In genomic region chr4:107937338-107937737, GRCm38 (mm10) we compare ENCODE assay signal across 9 mouse cellular contexts. TPM values are rescaled to one million over a fixed set of nuclear protein-coding genes. Genes with fewer than 3 reads are reported as not detected.
DNase-seq lines count a peak whose midpoint lies in the region; ATAC-seq and TF ChIP-seq lines count a peak whose summit lies in the region.
"Had no signal": no experiment of that assay in that cellular context is flagged by ENCODE, and none has a peak within 500 bp of the region (broad histone marks: within the 10 kb centered on the region; RNA-seq: fewer than 3 reads in every experiment).

No protein-coding gene starts in this region.

- no peaks in the 10 kb centered on the region for H3K79me3 ChIP-seq in C2C12 (ENCODE audit: low read depth)

- 28% methylated on average over 6 of the region's 6 CpGs for WGBS in embryonic facial prominence, embryonic 10.5 days
- 26% methylated on average over 6 of the region's 6 CpGs for WGBS in heart, embryonic 10.5 days
- WGBS in liver, postnatal 0 days (ENCODE audit: insufficient replicate concordance) = 22% methylated on average over 6 of the region's 6 CpGs

- peak; percentile 62 for DNase-seq in ZHBTc4 (ENCODE audit: low read depth, low spot score)
- peak; percentile 74 for DNase-seq in embryonic facial prominence, embryonic 10.5 days (ENCODE audit: low spot score)
- DNase-seq in heart, embryonic 10.5 days (ENCODE audit: low spot score) = peak; percentile 81
- peak; percentile 75 to 89 for DNase-seq in kidney, postnatal 36 days
- DNase-seq in liver, postnatal 0 days = peak; percentile 59
- DNase-seq in right cerebral cortex, adult 2 months (ENCODE audit: low spot score in 2 of 2) = peak; percentile 77 to 79
- peak; percentile 26 for DNase-seq in yolk sac, embryonic 10.5 days (ENCODE audit: low spot score)

- H3K4me3 ChIP-seq in C2C12 (ENCODE audit: insufficient read depth, poor library complexity, severe bottlenecking) = no peak overlapping the region
- no peak overlapping the region for H3K4me3 ChIP-seq in embryonic facial prominence, embryonic 10.5 days
- H3K4me3 ChIP-seq in heart, embryonic 10.5 days = no peak overlapping the region
- no peak overlapping the region for H3K4me3 ChIP-seq in liver, postnatal 0 days (ENCODE audit: low read depth, low read length)
- H3K4me3 ChIP-seq: erythroblast, embryonic 14.5 days had no signal

- H3K27ac ChIP-seq in embryonic facial prominence, embryonic 10.5 days (replicated peaks) = no peak overlapping the region
- no peak overlapping the region for H3K27ac ChIP-seq in heart, embryonic 10.5 days
- no peak overlapping the region for H3K27ac ChIP-seq in liver, postnatal 0 days (ENCODE audit: low read depth)

- no peak for ATAC-seq in liver, postnatal 0 days

- H3K4me1 ChIP-seq in embryonic facial prominence, embryonic 10.5 days = no peaks in the 10 kb centered on the region
- H3K4me1 ChIP-seq in heart, embryonic 10.5 days = no peaks in the 10 kb centered on the region
- H3K4me1 ChIP-seq in liver, postnatal 0 days (ENCODE audit: insufficient read depth) = no peaks in the 10 kb centered on the region

- H3K27me3 ChIP-seq in C2C12 (ENCODE audit: control insufficient read depth, insufficient read depth, insufficient read length) = no peaks in the 10 kb centered on the region
- H3K27me3 ChIP-seq in embryonic facial prominence, embryonic 10.5 days (replicated peaks; ENCODE audit: low read depth, poor library complexity, severe bottlenecking) = no peaks in the 10 kb centered on the region
- peaks cover 3% of the 10 kb centered on the region; the same call in 1 of the 2 replicates for H3K27me3 ChIP-seq in heart, embryonic 10.5 days (ENCODE audit: insufficient read depth, poor library complexity, severe bottlenecking)
- H3K27me3 ChIP-seq in liver, postnatal 0 days (ENCODE audit: insufficient read depth, low read length) = no peaks in the 10 kb centered on the region

- H3K79me2 ChIP-seq in C2C12 (ENCODE audit: control insufficient read depth, insufficient read depth) = no peaks in the 10 kb centered on the region

- no peak overlapping the region for H3ac ChIP-seq in C2C12 (ENCODE audit: control insufficient read depth, insufficient read length, low read depth)

- H3K9me3 ChIP-seq in embryonic facial prominence, embryonic 10.5 days = no peaks in the 10 kb centered on the region
- H3K9me3 ChIP-seq in heart, embryonic 10.5 days = no peaks in the 10 kb centered on the region
- H3K9me3 ChIP-seq in liver, postnatal 0 days (ENCODE audit: low read length) = no peaks in the 10 kb centered on the region

- TF ChIP-seq CTCF in C2C12 (IDR thresholded peaks at IDR 0.05; ENCODE audit: control insufficient read depth, insufficient read depth, insufficient read length) = peak; percentile 2
- TF ChIP-seq CTCF in liver, postnatal 0 days (IDR thresholded peaks at IDR 0.05; ENCODE audit: low read depth) = peak; percentile 61

- no peaks in the 10 kb centered on the region for H3K36me3 ChIP-seq in C2C12 (ENCODE audit: control insufficient read depth, insufficient read depth)
- H3K36me3 ChIP-seq in embryonic facial prominence, embryonic 10.5 days (replicated peaks) = no peaks in the 10 kb centered on the region
- no peaks in the 10 kb centered on the region for H3K36me3 ChIP-seq in heart, embryonic 10.5 days
- no peaks in the 10 kb centered on the region for H3K36me3 ChIP-seq in liver, postnatal 0 days (replicated peaks; ENCODE audit: insufficient read depth, low read length)

- no peak overlapping the region for H3K4me2 ChIP-seq in liver, postnatal 0 days (ENCODE audit: low read depth, low read length)

- H3K9ac ChIP-seq in liver, postnatal 0 days (replicated peaks) = no peak overlapping the region

- TF ChIP-seq EP300 in liver, postnatal 0 days (IDR thresholded peaks at IDR 0.05; ENCODE audit: low read depth) = no peak

TF ChIP-seq in C2C12, 6 proteins besides CTCF, POLR2A, EP300 and RAD21:
- TF ChIP-seq CEBPB (IDR thresholded peaks at IDR 0.05; ENCODE audit: low read depth) (no peak), USF1 (IDR thresholded peaks at IDR 0.05; ENCODE audit: low read depth) (no peak), FOSL1 (IDR thresholded peaks at IDR 0.05; ENCODE audit: insufficient read depth, low read length, poor library complexity, severe bottlenecking) (no peak), MAX (IDR thresholded peaks at IDR 0.05) (no peak), MYOD1 (IDR thresholded peaks at IDR 0.05; ENCODE audit: control insufficient read depth, insufficient read length, low read depth) (no peak), MYOG (IDR thresholded peaks at IDR 0.05; ENCODE audit: control insufficient read depth, extremely low read depth, insufficient read length) (no peak)

RNA-seq across cellular contexts. Expression of gene Cpt2, which starts 13.9 kb away (rescaled TPM):
- polyA plus RNA-seq in C2C12 (2012; fragmentation: generic; extraction: Trizol) = 18.8 TPM
- 35.7 and 38.4 TPM in 2 replicates for polyA plus RNA-seq in embryonic facial prominence, embryonic 10.5 days (2016; fragmentation: Nextera tagmentation; extraction: Ambion mirVana)
- 50.6 and 67.0 TPM in 2 replicates for polyA plus RNA-seq in heart, embryonic 10.5 days (2016; fragmentation: Nextera tagmentation; extraction: Ambion mirVana)
- 99.3 and 100 TPM in 2 replicates for polyA plus RNA-seq in liver, postnatal 0 days (2015; fragmentation: Nextera tagmentation; extraction: Ambion mirVana)

RNA-seq across cellular contexts. Expression of gene Slc1a7, which starts 30.8 kb away (rescaled TPM):
- not detected for polyA plus RNA-seq in C2C12 (2012; fragmentation: generic; extraction: Trizol)
- polyA plus RNA-seq in embryonic facial prominence, embryonic 10.5 days (2016; fragmentation: Nextera tagmentation; extraction: Ambion mirVana) = not detected in 2 replicates
- polyA plus RNA-seq in heart, embryonic 10.5 days (2016; fragmentation: Nextera tagmentation; extraction: Ambion mirVana) = not detected in 2 replicates
- 0.04 TPM in 1 of 2 replicates, not detected in the other for polyA plus RNA-seq in liver, postnatal 0 days (2015; fragmentation: Nextera tagmentation; extraction: Ambion mirVana)
- polyA plus RNA-seq: erythroblast, embryonic 14.5 days had no signal

RNA-seq across cellular contexts. Expression of gene 0610037L13Rik, which starts 47.7 kb away (rescaled TPM):
- polyA plus RNA-seq in C2C12 (2012; fragmentation: generic; extraction: Trizol) = 78.7 TPM
- 102 TPM in 2 replicates for polyA plus RNA-seq in embryonic facial prominence, embryonic 10.5 days (2016; fragmentation: Nextera tagmentation; extraction: Ambion mirVana)
- 94.4 and 102 TPM in 2 replicates for polyA plus RNA-seq in heart, embryonic 10.5 days (2016; fragmentation: Nextera tagmentation; extraction: Ambion mirVana)
- 44.4 and 45.8 TPM in 2 replicates for polyA plus RNA-seq in liver, postnatal 0 days (2015; fragmentation: Nextera tagmentation; extraction: Ambion mirVana)

RNA-seq across cellular contexts. Expression of gene Magoh, which starts 57.8 kb away (rescaled TPM):
- polyA plus RNA-seq in C2C12 (2012; fragmentation: generic; extraction: Trizol) = 166 TPM
- polyA plus RNA-seq in embryonic facial prominence, embryonic 10.5 days (2016; fragmentation: Nextera tagmentation; extraction: Ambion mirVana) = 240 and 242 TPM in 2 replicates
- polyA plus RNA-seq in heart, embryonic 10.5 days (2016; fragmentation: Nextera tagmentation; extraction: Ambion mirVana) = 117 and 160 TPM in 2 replicates
- polyA plus RNA-seq in liver, postnatal 0 days (2015; fragmentation: Nextera tagmentation; extraction: Ambion mirVana) = 66.1 and 67.5 TPM in 2 replicates

Comparison
In these comparisons a context has a peak if more than half of its experiments do, and no peak if none do; other contexts are left out.
1. DNase-seq: peak in every context shown above with its lines; median percentile 82 in kidney, postnatal 36 days; 81 in heart, embryonic 10.5 days; 78 in right cerebral cortex, adult 2 months; 74 in embryonic facial prominence, embryonic 10.5 days; 62 in ZHBTc4; 59 in liver, postnatal 0 days; 26 in yolk sac, embryonic 10.5 days.